Mouse (Mus musculus) cerebellum, adult 2 months (tissue): ENCODE results near the gene Shb.

Source experiments
- CTCF ChIP-seq: fragments of 200-500 bp; IDR thresholded peaks from 2 replicates; pipeline ENCODE4 v1.5.1; 2011; ENCODE audit warnings: low read depth, mild to moderate bottlenecking, control low read depth, low read length, moderate library complexity, borderline replicate concordance; ENCODE audit not compliant: insufficient read depth
- POLR2A ChIP-seq: fragments of 200-500 bp; IDR thresholded peaks from 2 replicates; pipeline ENCODE4 v1.6.1; 2011; ENCODE audit warnings: low read length, control low read depth, borderline replicate concordance; ENCODE audit not compliant: insufficient read depth

DNA sequence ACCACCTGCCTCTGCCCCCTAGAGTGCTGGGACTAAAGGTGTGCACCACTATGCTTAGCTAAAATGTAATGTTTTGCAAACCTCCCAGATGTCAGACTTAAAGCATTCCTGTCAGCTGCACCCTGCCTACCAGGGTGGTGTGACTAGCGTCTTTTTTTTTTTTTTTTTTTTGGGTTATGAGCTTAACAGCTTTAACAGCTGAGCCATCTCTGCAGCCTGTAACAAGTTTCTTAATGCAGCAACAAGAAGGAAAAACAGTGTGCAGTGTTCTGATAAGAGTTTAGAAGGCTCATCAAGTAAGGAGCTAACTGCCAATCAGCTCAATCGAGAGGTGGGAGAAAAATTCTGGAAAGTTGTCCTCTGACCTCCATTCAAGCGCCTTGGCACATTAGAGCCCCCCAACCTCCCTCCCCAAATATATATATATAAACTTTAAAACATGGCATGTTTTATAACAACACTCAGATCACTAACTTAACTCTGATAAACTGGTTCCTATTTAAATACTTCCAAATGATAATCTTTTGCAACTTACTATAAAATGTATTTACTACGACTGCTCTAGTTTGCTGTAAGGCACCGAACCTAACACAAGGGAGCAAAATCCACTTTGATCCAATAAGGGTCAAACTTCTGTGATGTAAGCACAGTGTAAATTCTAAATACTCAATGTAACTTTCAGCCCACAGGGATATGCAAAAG is 125.1 kb downstream of the Shb start:
- TF ChIP-seq CTCF (no peak), POLR2A (no peak)
